In genomic region chr13:26752863-26753262, GRCm38 (mm10) we compare ENCODE assay signal across 36 mouse cellular contexts. TPM values are rescaled to one million over a fixed set of nuclear protein-coding genes. Genes with fewer than 3 reads are reported as not detected.
DNase-seq lines count a peak whose midpoint lies in the region; ATAC-seq and TF ChIP-seq lines count a peak whose summit lies in the region.
"Had no signal": no experiment of that assay in that cellular context is flagged by ENCODE, and none has a peak within 500 bp of the region (broad histone marks: within the 10 kb centered on the region; RNA-seq: fewer than 3 reads in every experiment).

No protein-coding gene starts in this region.

- ATAC-seq in forebrain, embryonic 13.5 days = no peak
- ATAC-seq in forebrain, postnatal 0 days = no peak
- no peak for ATAC-seq in hindbrain, embryonic 15.5 days (ENCODE audit: low FRiP score, low read depth)
- peak; percentile 63 for ATAC-seq in midbrain, embryonic 15.5 days (replicated peaks)
- ATAC-seq: intestine, embryonic 16.5 days; Patski had no signal

- DNase-seq in forebrain, postnatal 0 days = no peak
- DNase-seq in brain, embryonic 14.5 days (ENCODE audit: low read depth) = peak; percentile 49
- no peak for DNase-seq in cerebellum, postnatal 36 days
- DNase-seq in lung, postnatal 36 days = no peak
- DNase-seq: adrenal gland, postnatal 10 days; cerebellum, adult 11 months; cerebellum, adult 9-11 months; gastrocnemius, postnatal 14 days; heart, postnatal 14 days; kidney, adult 8-10 months; layer of hippocampus, adult 9-11 months; lung, embryonic 14.5 days; lung, postnatal 14 days; right cerebral cortex, postnatal 25 days; thymus, postnatal 25 days had no signal

- no peak overlapping the region for H3K4me2 ChIP-seq in forebrain, embryonic 13.5 days
- H3K4me2 ChIP-seq in forebrain, postnatal 0 days (ENCODE audit: low read depth) = no peak overlapping the region
- no peak overlapping the region for H3K4me2 ChIP-seq in hindbrain, embryonic 15.5 days
- H3K4me2 ChIP-seq in midbrain, embryonic 15.5 days = no peak overlapping the region
- H3K4me2 ChIP-seq: embryonic facial prominence, embryonic 13.5 days; limb, embryonic 12.5 days; liver, embryonic 15.5 days; lung, embryonic 14.5 days had no signal

- H3K36me3 ChIP-seq in forebrain, embryonic 13.5 days (ENCODE audit: poor library complexity, severe bottlenecking) = no peaks in the 10 kb centered on the region
- H3K36me3 ChIP-seq in forebrain, postnatal 0 days (ENCODE audit: insufficient read depth) = no peaks in the 10 kb centered on the region
- no peaks in the 10 kb centered on the region for H3K36me3 ChIP-seq in hindbrain, embryonic 15.5 days
- H3K36me3 ChIP-seq in midbrain, embryonic 15.5 days (replicated peaks) = no peaks in the 10 kb centered on the region
- H3K36me3 ChIP-seq: embryonic facial prominence, embryonic 13.5 days; forebrain, embryonic 10.5 days; G1E; limb, embryonic 12.5 days; liver, embryonic 15.5 days had no signal

- H3K9me3 ChIP-seq in forebrain, embryonic 13.5 days (replicated peaks) = no peaks in the 10 kb centered on the region
- no peaks in the 10 kb centered on the region for H3K9me3 ChIP-seq in forebrain, postnatal 0 days (ENCODE audit: low read length)
- H3K9me3 ChIP-seq in hindbrain, embryonic 15.5 days = no peaks in the 10 kb centered on the region
- H3K9me3 ChIP-seq in midbrain, embryonic 15.5 days = no peaks in the 10 kb centered on the region
- H3K9me3 ChIP-seq: embryonic facial prominence, embryonic 13.5 days; forebrain, embryonic 10.5 days; G1E; limb, embryonic 12.5 days; liver, embryonic 15.5 days had no signal

- no peak overlapping the region for H3K4me3 ChIP-seq in forebrain, embryonic 13.5 days
- H3K4me3 ChIP-seq in forebrain, postnatal 0 days (ENCODE audit: low read depth, low read length) = no peak overlapping the region
- no peak overlapping the region for H3K4me3 ChIP-seq in hindbrain, embryonic 15.5 days
- H3K4me3 ChIP-seq in midbrain, embryonic 15.5 days = no peak overlapping the region
- H3K4me3 ChIP-seq: embryonic facial prominence, embryonic 13.5 days; forebrain, embryonic 10.5 days; left cerebral cortex, adult 2 months; limb, embryonic 12.5 days; liver, embryonic 15.5 days had no signal

- H3K27me3 ChIP-seq in forebrain, embryonic 13.5 days = no peaks in the 10 kb centered on the region
- no peaks in the 10 kb centered on the region for H3K27me3 ChIP-seq in forebrain, postnatal 0 days (ENCODE audit: insufficient read depth, low read length)
- H3K27me3 ChIP-seq in hindbrain, embryonic 15.5 days = no peaks in the 10 kb centered on the region
- H3K27me3 ChIP-seq in midbrain, embryonic 15.5 days (replicated peaks) = no peaks in the 10 kb centered on the region
- H3K27me3 ChIP-seq: embryonic facial prominence, embryonic 13.5 days; limb, embryonic 12.5 days; liver, embryonic 15.5 days; Patski had no signal

- H3K9ac ChIP-seq in forebrain, embryonic 13.5 days = no peak overlapping the region
- H3K9ac ChIP-seq in forebrain, postnatal 0 days = no peak overlapping the region
- H3K9ac ChIP-seq in hindbrain, embryonic 15.5 days = no peak overlapping the region
- H3K9ac ChIP-seq in midbrain, embryonic 15.5 days = no peak overlapping the region
- H3K9ac ChIP-seq: embryonic facial prominence, embryonic 13.5 days; limb, embryonic 12.5 days; liver, embryonic 15.5 days; lung, embryonic 14.5 days had no signal

- TF ChIP-seq POLR2A in brain, embryonic 14.5 days (IDR thresholded peaks at IDR 0.05; ENCODE audit: borderline replicate concordance, extremely low read depth, insufficient read depth, insufficient read length, poor library complexity, severe bottlenecking) = no peak

- no peak for TF ChIP-seq CTCF in forebrain, postnatal 0 days (IDR thresholded peaks at IDR 0.05; ENCODE audit: low read depth)
- TF ChIP-seq CTCF in brain, embryonic 14.5 days (IDR thresholded peaks at IDR 0.05; ENCODE audit: borderline replicate concordance, extremely low read depth, insufficient read depth, insufficient read length) = no peak

- H3K4me1 ChIP-seq in forebrain, embryonic 13.5 days = peaks cover 4% of the 10 kb centered on the region; the same call in 1 of the 2 replicates
- no peaks in the 10 kb centered on the region for H3K4me1 ChIP-seq in forebrain, postnatal 0 days (ENCODE audit: insufficient read depth)
- H3K4me1 ChIP-seq in hindbrain, embryonic 15.5 days (replicated peaks) = no peaks in the 10 kb centered on the region
- H3K4me1 ChIP-seq in midbrain, embryonic 15.5 days = no peaks in the 10 kb centered on the region
- H3K4me1 ChIP-seq: embryonic facial prominence, embryonic 13.5 days; limb, embryonic 12.5 days; liver, embryonic 15.5 days had no signal

- H3K27ac ChIP-seq in forebrain, embryonic 13.5 days = 0 out of 2 replicates have a peak overlapping the region, but pooled peaks have one; percentile 19
- H3K27ac ChIP-seq in forebrain, postnatal 0 days (ENCODE audit: low read depth, low read length) = no peak overlapping the region
- peak overlapping the region; percentile 38; the same call in 1 of the 2 replicates for H3K27ac ChIP-seq in hindbrain, embryonic 15.5 days (replicated peaks)
- H3K27ac ChIP-seq in midbrain, embryonic 15.5 days = peak overlapping the region; percentile 55
- H3K27ac ChIP-seq: embryonic facial prominence, embryonic 13.5 days; forebrain, embryonic 10.5 days; kidney, postnatal 0 days; left cerebral cortex, adult 2 months; limb, embryonic 12.5 days; liver, embryonic 15.5 days had no signal

RNA-seq across cellular contexts. Expression of gene Hdgfl1, which starts 17.1 kb away (rescaled TPM):
- not detected in 2 replicates for polyA plus RNA-seq in forebrain, embryonic 13.5 days (2015; fragmentation: Nextera tagmentation; extraction: Ambion mirVana)
- not detected in 2 replicates for total RNA-seq in forebrain, postnatal 0 days (2014; rRNA removed)
- not detected in 2 replicates for polyA plus RNA-seq in forebrain, postnatal 0 days (2015; fragmentation: Nextera tagmentation; extraction: Ambion mirVana)
- not detected in 2 replicates for polyA plus RNA-seq in brain, embryonic 14.5 days (2012; rRNA removed)
- not detected in 2 replicates for polyA plus RNA-seq in hindbrain, embryonic 15.5 days (2015; fragmentation: Nextera tagmentation; extraction: Ambion mirVana)
- not detected in 2 replicates for polyA plus RNA-seq in midbrain, embryonic 15.5 days (2015; fragmentation: Nextera tagmentation; extraction: Ambion mirVana)
- total RNA-seq: adrenal gland, postnatal 10 days; common myeloid progenitor, adult 5-6 weeks; G1E; gastrocnemius, postnatal 14 days; granulocyte monocyte progenitor cell, adult 5-6 weeks; heart, postnatal 14 days; left cerebral cortex, adult 2 months; left cerebral cortex, postnatal 25 days; liver, adult 2 months; megakaryocyte progenitor cell, adult 5-6 weeks had no signal
- polyA plus RNA-seq: embryonic facial prominence, embryonic 13.5 days; forebrain, embryonic 10.5 days; G1E; heart, embryonic 14.5 days; intestine, embryonic 16.5 days; kidney, postnatal 0 days; large intestine, adult 2 months; limb, embryonic 12.5 days; liver, adult 2 months; liver, embryonic 15.5 days; lung, embryonic 14.5 days; neural tube, embryonic 14.5 days; Patski; stomach, embryonic 16.5 days had no signal
